In genomic region chr1:179197821-179198516, GRCm38 (mm10) we compare ENCODE assay signal across 11 mouse cellular contexts.
DNase-seq lines count a peak whose midpoint lies in the region; ATAC-seq and TF ChIP-seq lines count a peak whose summit lies in the region.
"Had no signal": no experiment of that assay in that cellular context is flagged by ENCODE, and none has a peak within 500 bp of the region (broad histone marks: within the 10 kb centered on the region; RNA-seq: fewer than 3 reads in every experiment).

No protein-coding gene starts in this region.

- no peaks in the 10 kb centered on the region for H3K9me3 ChIP-seq in kidney, postnatal 0 days (replicated peaks; ENCODE audit: low read length)
- no peaks in the 10 kb centered on the region for H3K9me3 ChIP-seq in stomach, embryonic 14.5 days (ENCODE audit: control insufficient read depth, low read depth, low read length)

- no peak for ATAC-seq in kidney, postnatal 0 days (replicated peaks; ENCODE audit: low FRiP score, low read depth)
- ATAC-seq in stomach, embryonic 14.5 days (ENCODE audit: insufficient number of reproducible peaks, insufficient read depth, low FRiP score, low read depth) = peak; percentile 49; the same call in 1 of the 2 replicates
- ATAC-seq: hindbrain, postnatal 0 days had no signal

- no peak overlapping the region for H3K4me3 ChIP-seq in kidney, postnatal 0 days (replicated peaks; ENCODE audit: low read depth, low read length)
- H3K4me3 ChIP-seq in embryonic fibroblast, embryonic 13.5 days (ENCODE audit: insufficient read depth, low read length) = no peak overlapping the region
- H3K4me3 ChIP-seq in stomach, embryonic 14.5 days (ENCODE audit: low read depth, low read length) = no peak overlapping the region

- no peak for TF ChIP-seq CTCF in kidney, postnatal 0 days (IDR thresholded peaks at IDR 0.05; ENCODE audit: low read depth)
- no peak for TF ChIP-seq CTCF in embryonic fibroblast, embryonic 13.5 days (IDR thresholded peaks at IDR 0.05; ENCODE audit: borderline replicate concordance, insufficient read depth, low read length)

- no peaks in the 10 kb centered on the region for H3K27me3 ChIP-seq in kidney, postnatal 0 days (ENCODE audit: insufficient read depth, low read length)
- H3K27me3 ChIP-seq in stomach, embryonic 14.5 days (ENCODE audit: control insufficient read depth, insufficient read depth, low read length) = no peaks in the 10 kb centered on the region

- H3K4me2 ChIP-seq in kidney, postnatal 0 days (ENCODE audit: low read length) = no peak overlapping the region
- H3K4me2 ChIP-seq in stomach, embryonic 14.5 days (replicated peaks; ENCODE audit: low read depth, low read length) = no peak overlapping the region
- H3K4me2 ChIP-seq: midbrain, embryonic 11.5 days had no signal

- H3K4me1 ChIP-seq in kidney, postnatal 0 days (replicated peaks; ENCODE audit: insufficient read depth, low read length) = 0 out of 2 replicates have a peak, but pooled peaks cover 8% of the 10 kb centered on the region
- peaks cover 9% of the 10 kb centered on the region for H3K4me1 ChIP-seq in embryonic fibroblast, embryonic 13.5 days (ENCODE audit: control insufficient read depth, insufficient read depth, low read length)
- peaks cover 15% of the 10 kb centered on the region; the same call in 1 of the 2 replicates for H3K4me1 ChIP-seq in stomach, embryonic 14.5 days (ENCODE audit: control insufficient read depth, insufficient read depth, low read length)

- no peaks in the 10 kb centered on the region for H3K36me3 ChIP-seq in kidney, postnatal 0 days (ENCODE audit: insufficient read depth, low read length)
- no peaks in the 10 kb centered on the region for H3K36me3 ChIP-seq in stomach, embryonic 14.5 days (ENCODE audit: control insufficient read depth, insufficient read depth, low read length)

- H3K9ac ChIP-seq in kidney, postnatal 0 days (ENCODE audit: low read depth, low read length) = no peak overlapping the region
- no peak overlapping the region for H3K9ac ChIP-seq in stomach, embryonic 14.5 days (replicated peaks; ENCODE audit: low read depth, low read length)

- 25% methylated on average over 11 of the region's 11 CpGs for WGBS in kidney, postnatal 0 days
- WGBS in stomach, embryonic 14.5 days = 39% methylated on average over 11 of the region's 11 CpGs

- no peak for TF ChIP-seq POLR2A in embryonic fibroblast, embryonic 13.5 days (IDR thresholded peaks at IDR 0.05; ENCODE audit: low read depth, low read length)

- DNase-seq in kidney, postnatal 0 days (ENCODE audit: low spot score) = peak; percentile 54
- DNase-seq in kidney, adult 8-10 months = no peak
- DNase-seq in NIH3T3 (ENCODE audit: low read depth) = peak; percentile 9
- DNase-seq in B cell, adult 2 months = no peak
- no peak for DNase-seq in cerebellum, adult 11 months
- DNase-seq: gastrocnemius, postnatal 10 days; thymus, postnatal 14 days had no signal

- H3K27ac ChIP-seq in kidney, postnatal 0 days = peak overlapping the region; percentile 5; the same call in 1 of the 2 replicates
- H3K27ac ChIP-seq in embryonic fibroblast, embryonic 13.5 days (ENCODE audit: insufficient read depth, low read length) = peak overlapping the region; percentile 55
- H3K27ac ChIP-seq in stomach, embryonic 14.5 days (ENCODE audit: low read length) = peak overlapping the region; percentile 72; the same call in 1 of the 2 replicates
- H3K27ac ChIP-seq: hindbrain, postnatal 0 days had no signal

Comparison
In these comparisons a context has a peak if more than half of its experiments do, and no peak if none do; other contexts are left out.
1. DNase-seq: peak in kidney, postnatal 0 days (single experiment) and NIH3T3 (single experiment); none in kidney, adult 8-10 months (0 of 2), B cell, adult 2 months (0 of 2) and cerebellum, adult 11 months (single experiment).
2. H3K27ac ChIP-seq: peak in every context shown above with its lines; median percentile 72 in stomach, embryonic 14.5 days; 55 in embryonic fibroblast, embryonic 13.5 days; 5 in kidney, postnatal 0 days.